Mouse (Mus musculus) embryonic facial prominence, embryonic 13.5 days (tissue): Measurements from ENCODE around the gene Col23a1. TPM values are rescaled to one million over a fixed set of nuclear protein-coding genes. Genes with fewer than 3 reads are reported as not detected.

Experiments used
- ATAC-seq: fragments of 200-750 bp; cut with Nextera tagmentation; 2 replicates; pipeline ENCODE4 v1.8.0; 2017; ENCODE audit warnings: low read depth; ENCODE audit not compliant: insufficient number of reproducible peaks, insufficient read depth, low FRiP score, low TSS enrichment
- H3K27ac ChIP-seq: fragments of 300-500 bp; sonication (generic); 2 replicates; pipeline ENCODE4 v1.5.1; 2015; ENCODE audit warnings: moderate library complexity, mild to moderate bottlenecking, inconsistent platforms
- H3K27me3 ChIP-seq: fragments of 300-500 bp; sonication (generic); 2 replicates; pipeline ENCODE4 v1.6.1; 2015; ENCODE audit warnings: mild to moderate bottlenecking, inconsistent platforms
- H3K36me3 ChIP-seq: fragments of 300-500 bp; sonication (generic); 2 replicates; pipeline ENCODE4 v1.6.1; 2015; ENCODE audit warnings: mild to moderate bottlenecking, inconsistent platforms
- H3K4me1 ChIP-seq: fragments of 300-500 bp; sonication (generic); 2 replicates; pipeline ENCODE4 v1.6.1; 2015; ENCODE audit warnings: inconsistent platforms
- H3K4me2 ChIP-seq: fragments of 300-500 bp; sonication (generic); 2 replicates; pipeline ENCODE4 v1.6.1; 2015; ENCODE audit warnings: moderate library complexity, mild to moderate bottlenecking, inconsistent platforms
- H3K4me3 ChIP-seq: fragments of 300-500 bp; sonication (generic); 2 replicates; pipeline ENCODE4 v1.5.1; 2015; ENCODE audit warnings: mild to moderate bottlenecking, inconsistent platforms
- H3K9ac ChIP-seq: fragments of 300-500 bp; sonication (generic); 2 replicates; pipeline ENCODE4 v1.6.1; 2015; ENCODE audit warnings: mild to moderate bottlenecking, inconsistent platforms
- H3K9me3 ChIP-seq: fragments of 300-500 bp; sonication (generic); 2 replicates; pipeline ENCODE4 v1.6.1; 2016; ENCODE audit warnings: inconsistent platforms
- WGBS: fragments of 180-500 bp; shearing (Covaris S2); methylation state at CpG from one replicate; pipeline ENCODE4 v1.1.7; 2015; ENCODE audit warnings: mixed read lengths; 5-methylcytosine and 5-hydroxymethylcytosine counted together
- polyA plus RNA-seq: library from polyadenylated mRNA; unstranded; fragments of >200 nt; fragmentation: Nextera tagmentation; extraction: Ambion mirVana; gene quantifications from 2 replicates; pipeline ENCODE4 v1.2.1, GENCODE M21; 2015

Gene Col23a1
- polyA plus RNA-seq, 1 experiment from 2014 or later: 20.2 TPM

DNA sequence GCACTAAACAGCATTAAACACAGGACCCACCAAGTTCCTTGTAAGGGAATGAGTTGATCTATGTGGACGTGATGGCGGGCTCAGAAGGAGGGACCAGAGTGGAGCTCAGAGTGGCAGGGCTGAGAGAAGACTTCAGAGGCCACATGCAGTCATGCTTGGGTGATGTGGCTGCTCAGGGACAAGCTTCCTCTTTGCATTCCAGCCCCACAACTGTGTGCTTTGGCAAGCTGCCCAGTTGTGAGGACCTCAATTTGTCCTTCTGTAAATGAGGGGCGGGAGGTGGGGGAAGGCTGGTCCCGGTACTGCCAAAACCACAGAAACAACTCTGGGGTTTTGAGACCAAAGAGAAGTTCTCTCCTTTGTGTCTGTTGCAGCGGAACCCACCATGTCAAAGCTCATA is 261.5 kb downstream of the Col23a1 start:
- H3K9ac ChIP-seq: no peak overlapping the region
- no peak for ATAC-seq

DNA sequence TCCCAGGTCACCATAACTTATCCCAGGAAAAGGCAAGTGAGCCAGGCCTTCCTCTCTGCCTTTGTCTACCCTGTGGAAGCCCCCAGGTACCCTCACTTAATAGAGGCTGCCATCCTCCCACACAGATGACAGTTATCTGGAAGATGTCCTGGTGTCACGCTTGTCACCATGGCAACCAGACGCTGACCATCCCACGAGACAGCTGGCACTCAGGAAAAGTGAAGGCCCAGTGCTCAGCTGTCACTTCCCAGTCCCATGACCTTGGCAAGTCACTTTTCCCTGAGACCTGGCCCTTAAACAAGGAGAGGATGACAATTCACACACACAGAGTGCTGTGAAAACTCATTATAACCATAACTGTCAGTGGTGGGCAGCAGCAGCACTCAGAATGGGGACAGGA is 262.4 kb downstream of the Col23a1 start:
- Histone ChIP-seq H3K36me3 (no peaks in the 10 kb centered on the region), H3K4me2 (no peak overlapping the region), H3K9me3 (no peaks in the 10 kb centered on the region), H3K4me1 (peaks cover 19% of the 10 kb centered on the region), H3K9ac (no peak overlapping the region), H3K27me3 (no peaks in the 10 kb centered on the region), H3K27ac (no peak overlapping the region), H3K4me3 (no peak overlapping the region)
- WGBS: 84% methylated on average over 3 of the region's 3 CpGs
- no peak for ATAC-seq

More for the DNA sequence above, 261.5 kb downstream of the Col23a1 start:
- Histone ChIP-seq H3K4me3 (no peak overlapping the region), H3K4me2 (no peak overlapping the region), H3K27ac (peak overlapping the region; percentile 68), H3K4me1 (peaks cover 21% of the 10 kb centered on the region), H3K9me3 (no peaks in the 10 kb centered on the region), H3K36me3 (no peaks in the 10 kb centered on the region), H3K27me3 (no peaks in the 10 kb centered on the region)
- 53% methylated on average over 5 of the region's 5 CpGs for WGBS

DNA sequence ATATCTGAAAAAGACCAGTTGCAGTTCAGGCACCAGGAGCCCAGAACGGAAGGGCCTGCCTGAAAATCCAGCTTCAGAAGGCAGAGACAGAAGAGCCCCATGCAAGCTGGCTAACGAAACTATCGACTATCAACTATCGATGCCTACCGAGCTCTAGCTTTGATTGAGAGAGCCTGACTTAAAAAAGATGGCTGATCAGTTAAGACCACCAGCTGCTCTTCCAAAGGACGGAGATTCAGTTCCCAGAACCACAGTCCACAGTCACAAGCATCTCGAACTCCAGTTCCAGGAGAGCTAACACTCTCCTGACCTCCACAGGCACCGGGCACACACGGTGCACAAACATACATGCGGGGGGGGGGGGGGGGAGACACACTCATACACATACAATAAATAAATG is 264.9 kb downstream of the Col23a1 start:
- no peak for ATAC-seq
- Histone ChIP-seq H3K27me3 (no peaks in the 10 kb centered on the region), H3K9ac (0 out of 2 replicates have a peak overlapping the region, but pooled peaks have one; percentile 32), H3K27ac (no peak overlapping the region; the same call in 1 of the 2 replicates), H3K36me3 (no peaks in the 10 kb centered on the region), H3K4me3 (peak overlapping the region; percentile 22; the same call in 1 of the 2 replicates), H3K4me2 (peak overlapping the region; percentile 41), H3K4me1 (peaks cover 15% of the 10 kb centered on the region), H3K9me3 (no peaks in the 10 kb centered on the region)
- WGBS: 53% methylated on average over 7 of the region's 10 CpGs

DNA sequence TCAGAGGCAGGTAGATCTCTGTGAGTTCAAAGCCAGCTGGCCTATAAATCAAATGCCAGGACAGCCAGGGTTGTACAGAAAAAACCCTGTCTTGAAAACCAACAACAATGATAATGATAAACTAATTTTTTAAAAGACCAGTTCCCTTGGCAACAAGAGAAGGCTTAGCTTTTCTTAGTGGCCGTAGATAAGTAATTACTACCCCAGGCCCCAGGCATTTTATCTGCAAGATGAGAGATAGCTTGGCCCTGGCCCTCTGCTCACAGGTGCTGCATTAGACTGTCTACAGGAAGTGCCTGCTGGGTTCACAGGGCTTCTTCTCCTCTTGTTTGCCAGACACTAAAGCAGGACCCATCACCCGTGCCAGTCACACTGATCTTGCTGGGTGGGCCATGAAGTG is 265.3 kb downstream of the Col23a1 start:
- Histone ChIP-seq H3K27ac (no peak overlapping the region), H3K9ac (no peak overlapping the region), H3K36me3 (no peaks in the 10 kb centered on the region), H3K9me3 (no peaks in the 10 kb centered on the region), H3K4me2 (peak overlapping the region; percentile 41), H3K4me3 (peak overlapping the region; percentile 22; the same call in 1 of the 2 replicates), H3K4me1 (peaks cover 15% of the 10 kb centered on the region), H3K27me3 (no peaks in the 10 kb centered on the region)
- no peak for ATAC-seq
- 43% methylated on average over 2 of the region's 2 CpGs for WGBS

DNA sequence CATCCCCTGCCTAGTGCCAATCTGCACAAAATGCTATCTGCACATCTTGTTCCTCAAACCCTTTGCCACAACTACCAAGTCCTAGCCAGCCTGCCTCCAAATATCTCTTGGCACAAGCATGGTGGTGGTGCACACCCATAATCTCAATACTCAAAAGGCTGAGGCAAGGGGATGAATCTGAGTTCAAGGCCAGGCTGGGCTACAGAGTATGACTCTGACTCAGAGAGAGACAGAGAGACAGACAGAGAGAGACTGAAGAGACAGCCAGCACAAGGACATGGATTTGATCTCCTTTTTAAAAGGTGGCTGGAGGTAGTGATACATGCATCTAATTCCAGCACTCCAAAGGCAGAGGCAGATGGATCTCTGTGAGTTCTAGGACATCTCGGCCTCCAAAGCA is 273.6 kb downstream of the Col23a1 start:
- no peaks in the 10 kb centered on the region for H3K27me3 ChIP-seq
- no peak overlapping the region for H3K4me2 ChIP-seq
- H3K36me3 ChIP-seq: 0 out of 2 replicates have a peak, but pooled peaks cover 3% of the 10 kb centered on the region
- 90% methylated on average over 1 of the region's 1 CpGs for WGBS
- H3K4me1 ChIP-seq: 0 out of 2 replicates have a peak, but pooled peaks cover 5% of the 10 kb centered on the region
- H3K9ac ChIP-seq: no peak overlapping the region
- no peak for ATAC-seq
- no peak overlapping the region for H3K4me3 ChIP-seq
- no peak overlapping the region for H3K27ac ChIP-seq
- no peaks in the 10 kb centered on the region for H3K9me3 ChIP-seq

DNA sequence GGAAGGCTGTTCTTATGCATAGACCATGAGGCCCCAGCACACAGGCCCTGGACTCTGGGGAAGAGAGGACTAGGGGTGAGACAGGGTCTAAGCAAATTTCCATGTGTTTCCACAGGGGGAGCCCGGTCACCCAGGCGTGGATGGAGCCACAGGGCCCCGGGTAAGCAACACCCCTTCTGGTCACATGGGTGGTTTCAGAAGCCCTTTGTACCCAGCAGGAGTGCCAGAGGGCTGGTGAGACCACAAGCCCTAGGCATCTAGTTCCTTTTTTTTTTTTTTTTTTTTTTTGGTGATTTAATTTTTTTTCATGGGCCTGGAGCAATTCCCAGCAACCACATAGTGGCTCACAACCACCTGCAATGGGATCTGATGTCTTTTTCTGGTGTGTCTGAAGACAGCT is 275.3 kb downstream of the Col23a1 start:
- 51% methylated on average over 3 of the region's 3 CpGs for WGBS
- Histone ChIP-seq H3K4me1 (0 out of 2 replicates have a peak, but pooled peaks cover 5% of the 10 kb centered on the region), H3K9ac (no peak overlapping the region), H3K9me3 (no peaks in the 10 kb centered on the region), H3K4me2 (no peak overlapping the region), H3K27ac (no peak overlapping the region), H3K4me3 (no peak overlapping the region), H3K36me3 (0 out of 2 replicates have a peak, but pooled peaks cover 3% of the 10 kb centered on the region), H3K27me3 (no peaks in the 10 kb centered on the region)
- ATAC-seq: no peak

DNA sequence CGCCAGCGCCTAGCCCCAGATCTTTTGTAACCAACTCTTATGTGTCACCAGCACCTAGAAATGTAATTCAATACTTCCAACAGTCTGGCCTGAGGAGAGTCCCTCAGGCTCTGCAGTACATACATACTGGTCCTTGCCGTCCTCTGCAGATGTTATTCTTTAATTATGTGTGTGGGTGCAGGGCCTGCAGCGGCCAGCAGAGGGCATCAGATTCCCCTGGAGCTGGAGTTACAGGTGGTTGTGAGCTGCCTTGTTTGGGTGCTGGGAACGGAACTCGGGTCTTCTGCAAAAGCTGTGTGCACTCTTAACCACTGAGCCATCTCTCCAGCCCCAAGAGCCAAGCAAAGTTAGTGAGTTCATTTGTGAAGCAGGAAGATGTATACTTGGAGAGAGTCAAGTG is 276.2 kb downstream of the Col23a1 start:
- no peak overlapping the region for H3K4me2 ChIP-seq
- no peaks in the 10 kb centered on the region for H3K9me3 ChIP-seq
- 84% methylated on average over 6 of the region's 6 CpGs for WGBS
- H3K27ac ChIP-seq: no peak overlapping the region
- no peak for ATAC-seq
- H3K27me3 ChIP-seq: no peaks in the 10 kb centered on the region
- 0 out of 2 replicates have a peak, but pooled peaks cover 5% of the 10 kb centered on the region for H3K4me1 ChIP-seq
- H3K36me3 ChIP-seq: 0 out of 2 replicates have a peak, but pooled peaks cover 3% of the 10 kb centered on the region
- no peak overlapping the region for H3K4me3 ChIP-seq
- no peak overlapping the region for H3K9ac ChIP-seq

DNA sequence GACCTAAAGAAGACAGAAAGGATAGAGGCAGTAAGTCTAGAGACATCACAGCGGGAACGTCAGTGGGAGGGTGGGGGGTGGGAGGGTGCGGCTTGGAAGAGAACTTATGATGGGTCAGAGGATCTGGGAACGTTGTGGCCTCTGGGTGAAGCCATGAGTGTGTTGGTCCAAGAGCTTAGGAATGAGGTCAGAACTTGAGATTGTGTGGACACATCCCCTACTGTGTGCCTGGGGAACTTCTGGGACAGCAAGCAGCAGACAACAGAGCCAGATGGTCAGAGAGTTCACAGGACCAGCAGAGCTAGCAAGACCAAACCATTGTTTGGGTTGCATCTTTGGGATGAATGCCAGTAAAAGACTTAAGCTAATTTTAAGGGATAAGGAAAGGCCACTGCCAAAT is 279.1 kb downstream of the Col23a1 start:
- ATAC-seq: no peak
- Histone ChIP-seq H3K4me1 (peaks cover 9% of the 10 kb centered on the region; the same call in 1 of the 2 replicates), H3K9me3 (no peaks in the 10 kb centered on the region), H3K4me3 (no peak overlapping the region), H3K4me2 (no peak overlapping the region), H3K27me3 (no peaks in the 10 kb centered on the region), H3K27ac (no peak overlapping the region), H3K36me3 (peaks cover 4% of the 10 kb centered on the region; the same call in 1 of the 2 replicates), H3K9ac (no peak overlapping the region)
- WGBS: 96% methylated on average over 4 of the region's 4 CpGs

DNA sequence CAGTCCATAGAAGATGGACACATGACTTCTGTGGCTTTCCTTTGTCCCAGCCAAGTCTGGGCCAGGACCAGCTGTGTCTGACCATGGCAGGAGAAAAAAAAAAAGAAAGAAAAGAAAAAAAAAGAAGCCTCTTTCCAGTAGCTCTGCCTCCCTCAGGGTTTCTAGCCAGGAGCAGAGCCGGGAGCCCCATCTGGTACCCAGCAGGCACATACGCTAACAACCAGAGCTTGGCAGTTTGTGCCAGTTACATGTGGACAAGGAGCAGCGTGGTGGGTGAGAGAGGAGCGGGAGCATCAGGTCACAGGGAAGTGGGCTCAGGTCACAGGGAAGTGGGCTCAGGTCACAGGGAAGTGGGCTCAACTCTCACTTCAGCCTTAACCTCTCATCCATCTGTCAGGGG is 286.7 kb downstream of the Col23a1 start:
- Histone ChIP-seq H3K36me3 (peaks cover 13% of the 10 kb centered on the region; the same call in 1 of the 2 replicates), H3K4me3 (no peak overlapping the region), H3K9ac (no peak overlapping the region), H3K4me1 (peaks cover 4% of the 10 kb centered on the region), H3K4me2 (no peak overlapping the region), H3K27ac (no peak overlapping the region), H3K27me3 (no peaks in the 10 kb centered on the region), H3K9me3 (no peaks in the 10 kb centered on the region)
- ATAC-seq: no peak
- WGBS: 78% methylated on average over 4 of the region's 4 CpGs

DNA sequence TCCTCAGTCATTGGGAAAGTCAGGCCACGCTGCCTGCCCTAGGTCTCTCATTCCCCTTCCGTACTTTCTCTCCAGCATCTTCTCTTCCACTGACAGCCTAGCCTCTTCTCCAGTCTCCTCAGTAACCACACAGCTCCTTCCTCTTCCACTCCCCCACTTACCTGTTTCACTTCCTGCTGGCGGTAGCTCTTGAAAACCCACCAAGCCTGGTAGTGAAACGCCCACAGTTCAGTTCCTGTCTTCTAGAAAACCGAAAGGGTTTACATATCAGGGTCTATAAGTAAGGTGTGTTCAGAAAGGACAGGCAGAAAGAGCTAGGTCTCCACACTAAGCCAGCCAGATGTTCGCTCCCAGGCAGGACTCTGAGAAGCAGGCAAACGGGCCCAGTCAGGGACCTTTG is 287.9 kb downstream of the Col23a1 start:
- no peaks in the 10 kb centered on the region for H3K9me3 ChIP-seq
- H3K4me2 ChIP-seq: no peak overlapping the region
- peaks cover 13% of the 10 kb centered on the region; the same call in 1 of the 2 replicates for H3K36me3 ChIP-seq
- no peak for ATAC-seq
- no peaks in the 10 kb centered on the region for H3K27me3 ChIP-seq
- H3K27ac ChIP-seq: no peak overlapping the region
- H3K9ac ChIP-seq: no peak overlapping the region
- H3K4me1 ChIP-seq: no peaks in the 10 kb centered on the region; the same call in 1 of the 2 replicates
- no peak overlapping the region for H3K4me3 ChIP-seq
- 83% methylated on average over 7 of the region's 7 CpGs for WGBS

DNA sequence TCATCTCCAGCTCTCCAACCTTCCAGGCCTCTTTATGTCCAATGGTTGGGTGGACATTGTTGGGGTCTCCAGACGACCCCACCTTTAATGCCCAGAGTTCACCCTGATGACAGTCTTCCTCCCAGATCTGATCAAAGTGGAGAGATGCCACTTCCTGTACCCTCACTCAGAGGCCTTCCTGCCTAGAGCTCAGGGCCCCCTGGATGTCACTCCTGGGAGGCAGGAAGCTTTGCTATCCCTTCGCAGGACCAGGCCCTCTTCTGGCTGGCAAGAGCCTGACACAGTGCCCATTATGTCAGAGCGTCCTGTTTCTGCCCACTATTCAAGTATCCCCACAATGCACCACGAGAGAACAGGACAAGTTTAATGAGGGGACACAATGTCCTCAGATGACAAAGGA is 289.3 kb downstream of the Col23a1 start:
- Histone ChIP-seq H3K9ac (no peak overlapping the region), H3K4me1 (peaks cover 7% of the 10 kb centered on the region), H3K27me3 (no peaks in the 10 kb centered on the region), H3K4me2 (no peak overlapping the region), H3K9me3 (no peaks in the 10 kb centered on the region), H3K27ac (no peak overlapping the region), H3K36me3 (peaks cover 9% of the 10 kb centered on the region; the same call in 1 of the 2 replicates), H3K4me3 (no peak overlapping the region)
- 68% methylated on average over 4 of the region's 4 CpGs for WGBS
- no peak for ATAC-seq

DNA sequence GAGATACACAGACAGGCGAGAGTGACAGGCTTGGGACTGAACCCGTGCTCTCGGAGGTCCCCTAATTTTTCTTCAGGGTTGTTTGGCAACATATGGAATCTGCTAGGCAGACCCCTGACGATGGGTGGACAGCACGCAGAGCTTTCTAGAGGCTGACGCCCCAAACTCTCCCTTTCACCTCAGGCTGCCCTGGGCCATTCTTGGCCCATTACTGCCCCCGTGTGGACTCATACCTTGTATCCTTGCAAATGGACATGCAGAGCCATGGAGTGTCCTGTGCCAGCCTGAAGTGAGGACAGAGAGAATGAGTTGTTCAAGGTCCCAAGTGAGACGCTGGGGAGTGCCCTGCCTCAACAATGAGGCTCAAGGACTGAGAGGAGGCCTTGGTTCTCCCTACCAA is 293.0 kb downstream of the Col23a1 start:
- 16% methylated on average over 8 of the region's 8 CpGs for WGBS
- Histone ChIP-seq H3K4me1 (peaks cover 25% of the 10 kb centered on the region), H3K27ac (no peak overlapping the region), H3K9me3 (no peaks in the 10 kb centered on the region), H3K4me2 (no peak overlapping the region), H3K27me3 (no peaks in the 10 kb centered on the region), H3K9ac (no peak overlapping the region), H3K36me3 (peaks cover 21% of the 10 kb centered on the region), H3K4me3 (no peak overlapping the region)
- no peak for ATAC-seq
